Mouse (Mus musculus): ENCODE data around the gene Eif4g3.
"Not testable (repeated sequence)": the region's sequence is repeated elsewhere in the genome, so short reads cannot be mapped to it uniquely, and the experiment has no call there.

Gene Eif4g3

DNA sequence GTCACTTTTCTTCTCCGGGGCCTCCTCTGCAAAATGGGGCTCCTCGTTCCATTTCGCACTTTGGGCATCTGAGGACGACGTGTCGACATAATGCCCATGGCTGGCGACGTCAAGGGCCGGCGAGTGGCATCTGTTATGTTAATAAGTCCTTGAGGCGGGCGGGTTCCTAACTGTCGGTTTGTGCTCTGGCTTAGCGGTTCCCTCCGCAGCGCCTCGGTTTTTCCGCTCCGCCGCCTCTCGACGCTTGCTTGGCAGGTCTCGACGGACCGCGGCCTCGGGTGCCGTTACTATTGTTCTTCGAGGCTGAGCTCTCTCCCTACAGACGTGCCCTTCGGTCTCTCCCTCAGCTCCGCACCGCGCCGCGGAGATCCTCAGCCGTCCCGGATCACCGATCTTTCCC is at the start of gene Eif4g3:
Eif4g3 (plus strand) TSS at position 133 of the 400 bp plus-strand sequence.
- DNase-seq (ENCODE audit: low read depth, low spot score), result no peak

DNA sequence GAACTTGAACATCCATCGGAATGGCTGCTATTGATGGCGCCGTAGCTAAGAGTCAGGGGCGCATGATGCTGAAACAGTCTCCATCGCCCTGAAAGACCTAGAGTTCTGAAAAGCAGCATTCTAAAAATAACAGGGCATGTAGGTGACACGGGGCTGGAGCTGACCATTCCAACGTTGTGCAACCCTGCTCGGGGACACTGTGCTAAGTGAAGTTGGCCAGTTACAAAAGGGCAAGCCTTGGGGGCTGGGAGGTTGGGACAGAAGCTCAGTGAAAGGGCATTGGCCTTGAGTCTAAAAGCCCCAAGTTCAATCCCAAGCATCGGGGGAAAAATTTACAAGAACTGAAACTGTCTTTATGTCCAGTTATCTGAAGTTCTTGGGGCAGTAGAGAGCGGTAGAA is 49.3 kb upstream of the Eif4g3 start:
- no peak for DNase-seq (ENCODE audit: low read depth, low spot score)

DNA sequence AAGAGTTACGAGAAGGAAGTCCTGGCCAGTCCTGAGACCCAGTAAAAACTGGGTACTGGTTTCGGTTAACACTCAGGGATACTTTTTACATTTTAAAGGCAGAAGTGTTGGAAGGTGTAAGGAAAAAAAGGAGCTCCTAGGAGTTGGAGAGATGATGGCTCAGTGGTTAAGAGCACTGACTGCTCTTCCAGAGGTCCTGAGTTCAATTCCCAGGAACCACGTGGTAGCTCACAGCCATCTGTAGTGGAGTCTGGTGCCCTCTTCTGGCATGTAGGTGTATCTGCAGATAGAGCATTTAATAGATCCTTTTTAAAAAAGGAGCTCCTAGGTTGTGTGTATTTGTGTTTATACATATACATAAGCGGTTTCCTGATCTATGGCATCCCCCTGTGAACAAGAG is 47.4 kb upstream of the Eif4g3 start:
- no peak for DNase-seq (ENCODE audit: low read depth, low spot score)

DNA sequence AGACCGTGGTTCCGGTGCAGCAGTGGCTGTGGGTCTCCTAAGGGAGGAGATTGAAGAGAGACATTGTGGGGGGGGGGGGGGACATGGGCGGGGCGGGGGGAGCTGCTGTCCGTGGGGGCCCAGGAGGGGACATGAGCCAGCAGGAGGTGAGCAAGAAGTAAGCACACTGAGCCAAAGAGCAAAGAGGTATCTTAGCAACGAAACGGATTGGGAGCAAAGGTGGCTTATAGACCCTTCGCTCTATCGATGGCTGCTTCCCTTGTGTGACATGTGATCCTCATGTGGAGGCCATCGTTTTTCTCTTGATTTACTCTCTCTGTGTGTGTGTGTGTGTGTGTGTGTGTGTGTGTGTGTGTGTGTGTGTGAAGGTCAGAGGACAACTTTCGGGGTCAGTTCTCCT is 46.4 kb upstream of the Eif4g3 start:
- no peak for DNase-seq (ENCODE audit: low read depth, low spot score)

DNA sequence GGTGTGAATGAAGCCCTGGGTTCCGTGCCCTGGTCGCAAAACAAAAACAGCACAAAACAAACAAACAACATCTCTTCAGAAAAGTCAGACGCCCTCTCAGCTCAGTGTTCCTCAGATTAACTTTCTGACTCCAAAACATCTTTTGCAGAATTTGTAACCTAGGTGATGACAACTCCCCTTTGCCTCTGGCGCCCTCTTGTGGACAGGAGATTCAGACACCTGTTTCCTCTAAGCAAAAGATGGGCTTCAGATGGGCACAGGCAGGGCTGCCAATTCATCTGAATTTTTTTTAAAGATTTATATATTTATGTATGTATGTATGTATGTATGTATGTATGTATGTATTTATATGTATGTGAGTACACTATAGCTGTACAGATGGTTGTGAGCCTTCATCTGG is 40.0 kb upstream of the Eif4g3 start:
- no peak for DNase-seq (ENCODE audit: low read depth, low spot score)

DNA sequence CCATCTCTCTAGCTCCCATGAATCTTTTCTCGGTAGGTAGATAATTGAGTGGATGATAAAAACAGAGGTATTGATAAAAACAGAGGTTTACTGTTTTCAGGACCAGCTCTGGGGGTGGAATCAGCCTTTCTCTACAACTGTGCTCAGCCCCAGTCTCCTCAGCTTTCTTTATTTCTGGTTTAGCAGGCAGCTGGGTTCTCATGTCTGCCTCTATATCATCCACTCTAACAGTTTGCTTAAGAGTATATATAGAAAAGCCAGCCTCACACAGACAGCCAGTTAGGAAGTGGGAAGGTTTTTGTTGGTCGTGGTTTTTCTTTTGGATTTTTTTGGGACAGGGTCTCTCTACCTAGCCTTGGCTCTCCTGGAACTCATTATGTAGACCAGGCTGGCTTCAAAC is 38.6 kb upstream of the Eif4g3 start:
- no peak for DNase-seq (ENCODE audit: low read depth, low spot score)

DNA sequence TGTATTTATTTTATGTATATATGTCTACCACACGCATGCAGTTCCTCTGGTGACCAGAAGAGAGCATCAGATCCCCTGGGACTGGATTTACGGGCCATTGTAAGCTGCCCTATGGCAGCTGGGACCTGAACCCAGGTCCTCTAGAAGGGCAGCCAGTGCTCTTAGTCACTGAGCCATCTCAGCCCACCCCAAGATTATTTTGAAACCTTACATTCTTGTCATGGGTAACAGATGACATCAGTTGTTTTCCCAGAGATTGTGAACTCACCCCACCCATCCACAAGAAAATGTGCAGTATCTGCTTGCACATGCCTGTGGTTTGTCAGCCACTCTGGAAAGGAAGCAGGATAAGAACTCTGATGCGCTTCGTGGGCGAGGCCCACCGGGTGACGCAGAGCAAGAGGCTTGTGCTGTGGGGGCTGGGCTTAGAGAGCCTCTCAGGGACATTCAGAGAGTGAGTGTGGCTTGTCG is 37.9 kb upstream of the Eif4g3 start:
- DNase-seq (ENCODE audit: low read depth, low spot score), result no peak

DNA sequence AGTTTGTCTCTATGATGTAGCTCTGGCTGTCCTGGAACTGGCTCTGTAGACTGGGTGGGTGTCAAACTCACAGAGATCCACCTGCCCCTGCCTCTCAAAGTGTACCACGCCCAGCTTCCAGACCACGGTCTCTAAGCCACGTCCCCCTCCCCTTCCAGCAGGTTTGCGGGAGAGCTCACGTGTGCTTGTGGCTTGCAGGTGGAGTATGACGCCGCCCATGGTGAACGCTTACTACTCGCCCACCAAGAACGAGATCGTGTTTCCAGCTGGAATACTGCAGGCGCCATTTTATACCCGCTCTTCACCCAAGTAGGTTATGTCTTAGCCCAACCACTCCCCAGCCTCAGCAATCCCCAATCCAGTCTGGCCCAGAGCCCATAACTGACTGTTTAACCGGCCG is 36.6 kb upstream of the Eif4g3 start:
- no peak for DNase-seq (ENCODE audit: low read depth, low spot score)

DNA sequence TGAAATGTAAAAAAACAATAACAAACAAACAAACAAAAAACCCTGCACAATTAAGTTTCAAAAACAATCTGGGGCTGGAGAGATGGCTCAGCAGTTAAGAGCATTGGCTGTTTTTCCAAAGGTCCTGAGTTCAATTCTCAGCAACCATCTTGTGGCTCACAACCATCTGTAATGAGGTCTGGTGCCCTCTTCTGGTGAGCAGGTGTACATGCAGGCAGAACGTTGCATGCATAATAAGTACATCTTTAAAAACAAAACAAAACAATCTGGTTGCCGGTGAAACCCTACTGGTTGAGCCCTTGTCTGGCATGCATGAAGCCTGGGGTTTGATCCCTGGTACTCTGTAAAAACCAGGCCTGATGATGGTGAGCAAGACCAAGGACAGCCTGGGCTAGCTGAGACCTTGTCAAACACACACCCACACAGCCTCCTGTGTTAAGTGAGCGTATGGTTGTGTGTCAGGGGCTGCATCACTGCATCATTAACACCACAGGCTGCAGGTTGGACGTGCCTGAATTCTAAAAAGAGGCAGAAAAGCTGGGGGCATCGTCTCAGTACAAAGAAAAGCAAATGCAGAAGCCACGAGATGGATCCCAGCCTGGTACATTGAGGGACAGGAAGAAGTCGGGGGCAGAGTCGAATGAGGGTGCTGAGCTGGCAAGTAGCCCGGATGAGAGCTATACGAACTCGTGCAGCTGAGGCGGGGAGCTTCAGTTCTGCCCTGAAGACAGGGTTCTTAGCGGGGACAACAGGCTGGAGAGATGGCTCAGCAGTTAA is 32.7 kb upstream of the Eif4g3 start:
- DNase-seq (ENCODE audit: low read depth, low spot score), result peak; percentile 68

DNA sequence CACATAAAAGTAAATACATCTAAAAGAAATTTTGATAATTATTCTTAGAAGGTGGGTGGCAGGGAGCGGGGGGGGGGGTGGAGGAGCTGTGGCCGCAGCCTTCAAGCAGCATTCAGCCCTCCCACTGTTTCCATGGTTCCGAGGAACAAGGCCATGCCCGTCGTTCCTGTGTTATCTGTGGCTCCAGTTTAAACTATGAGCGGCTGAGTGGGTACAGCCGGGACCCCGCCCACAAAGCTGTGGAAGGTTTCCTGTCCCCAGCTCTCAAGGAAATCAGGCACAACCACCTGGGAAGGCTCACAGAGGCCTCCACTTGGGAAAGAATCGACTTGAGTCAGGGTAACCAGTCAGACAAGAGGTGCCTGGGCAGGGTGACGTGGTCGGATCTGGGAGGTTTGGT is 32.1 kb upstream of the Eif4g3 start:
- DNase-seq (ENCODE audit: low read depth, low spot score), result no peak

DNA sequence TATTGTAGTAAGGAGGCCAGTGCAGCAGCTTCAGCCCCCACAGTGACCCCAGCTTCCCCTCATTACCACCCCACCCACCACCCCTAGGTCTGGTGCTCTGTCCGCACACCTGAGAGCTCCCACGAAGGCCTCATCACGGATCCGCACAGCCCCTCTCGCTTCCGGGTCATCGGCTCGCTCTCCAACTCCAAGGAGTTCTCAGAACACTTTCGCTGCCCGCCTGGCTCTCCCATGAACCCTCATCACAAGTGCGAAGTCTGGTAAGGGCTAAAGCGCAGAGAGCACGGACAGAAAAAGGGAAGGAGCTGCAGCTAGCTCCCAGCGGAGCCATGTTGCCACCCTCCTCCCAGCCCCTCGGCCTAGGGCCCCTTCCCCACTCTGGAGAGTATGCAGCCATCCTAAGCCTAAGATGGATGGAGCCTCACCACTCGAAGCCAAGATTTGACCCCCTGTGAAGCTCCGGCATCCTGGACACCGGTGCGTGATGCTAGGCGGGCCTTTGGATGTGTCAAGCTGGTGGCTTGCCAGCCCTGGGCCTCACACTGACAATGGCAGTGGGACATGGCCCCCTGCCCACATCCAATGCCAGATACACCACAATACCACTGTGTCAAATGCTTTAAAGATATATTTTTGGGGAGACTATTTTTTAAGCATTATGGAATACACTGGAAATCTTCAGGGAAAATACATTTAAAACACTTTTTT is 30.0 kb upstream of the Eif4g3 start:
- no peak for DNase-seq (ENCODE audit: low read depth, low spot score)

DNA sequence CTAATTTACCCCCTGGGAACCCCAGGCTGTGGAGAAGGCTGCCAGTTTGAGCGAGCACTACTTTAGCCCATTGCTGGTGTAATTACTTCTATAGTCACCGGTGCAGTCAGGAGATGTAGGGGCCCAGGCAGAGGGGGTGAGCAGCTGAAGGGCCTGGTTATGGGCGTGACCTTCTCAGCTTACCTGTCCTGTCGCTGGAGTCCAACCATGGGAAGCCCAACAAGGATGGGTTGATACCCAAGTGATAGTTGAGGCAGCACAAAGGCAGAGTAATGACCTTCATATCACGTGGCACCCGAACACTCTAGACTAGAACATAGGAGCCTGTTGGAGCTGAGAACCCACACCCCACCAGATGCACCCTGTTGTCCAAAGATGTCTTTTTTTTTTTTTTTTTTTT is 29.4 kb upstream of the Eif4g3 start:
- no peak for DNase-seq (ENCODE audit: low read depth, low spot score)

DNA sequence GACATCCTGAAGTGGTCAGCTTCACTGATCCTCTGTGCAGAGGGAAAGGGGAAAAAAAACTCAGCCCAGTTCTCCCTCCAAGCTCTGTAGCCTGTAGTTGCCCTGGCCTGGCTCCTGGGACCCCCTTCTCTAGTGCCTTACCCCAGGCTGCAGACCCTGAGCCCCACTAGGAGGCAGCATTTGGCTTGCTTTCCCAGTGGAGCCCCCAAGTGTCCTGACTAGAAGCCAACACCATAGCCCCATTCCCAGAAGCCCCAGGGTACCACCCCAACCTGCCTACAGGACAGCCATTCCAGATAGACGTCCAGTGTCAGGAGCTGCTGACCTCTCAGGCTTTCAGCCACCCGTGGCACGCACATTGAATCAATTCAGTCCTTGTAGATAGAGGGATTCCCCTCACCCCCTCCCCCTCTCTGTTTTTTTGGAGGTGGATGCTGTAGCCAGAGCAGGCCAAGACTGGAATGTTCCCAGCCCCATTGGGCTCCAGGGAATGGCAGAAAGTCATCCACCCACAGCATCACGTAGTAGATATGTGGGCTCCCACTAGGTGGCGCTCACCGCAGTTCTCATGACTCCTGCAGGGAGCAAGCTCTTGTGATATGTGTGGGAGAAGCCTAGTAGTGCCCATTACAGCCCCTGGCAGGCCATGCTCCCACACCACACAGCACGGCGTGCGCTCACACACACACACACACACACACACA is 28.8 kb upstream of the Eif4g3 start:
- peak; percentile 73 for DNase-seq (ENCODE audit: low read depth, low spot score)

DNA sequence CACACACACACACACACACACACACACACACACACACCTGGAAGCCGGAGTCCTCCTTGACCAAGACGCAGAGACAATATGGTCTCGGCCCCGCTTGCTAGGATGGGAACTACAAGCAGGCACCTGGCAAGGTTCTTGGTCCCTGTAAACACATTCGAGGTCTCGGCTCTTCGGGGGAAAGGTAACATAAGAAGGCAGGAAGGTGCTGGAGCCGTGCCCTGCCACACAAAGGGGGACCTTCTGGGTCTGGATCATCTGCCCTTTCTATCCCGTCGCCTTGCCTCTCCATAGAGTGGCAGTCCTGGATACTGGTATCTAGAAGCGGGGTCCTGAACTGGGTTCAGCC is 28.3 kb upstream of the Eif4g3 start:
- no peak for DNase-seq (ENCODE audit: low read depth, low spot score)

DNA sequence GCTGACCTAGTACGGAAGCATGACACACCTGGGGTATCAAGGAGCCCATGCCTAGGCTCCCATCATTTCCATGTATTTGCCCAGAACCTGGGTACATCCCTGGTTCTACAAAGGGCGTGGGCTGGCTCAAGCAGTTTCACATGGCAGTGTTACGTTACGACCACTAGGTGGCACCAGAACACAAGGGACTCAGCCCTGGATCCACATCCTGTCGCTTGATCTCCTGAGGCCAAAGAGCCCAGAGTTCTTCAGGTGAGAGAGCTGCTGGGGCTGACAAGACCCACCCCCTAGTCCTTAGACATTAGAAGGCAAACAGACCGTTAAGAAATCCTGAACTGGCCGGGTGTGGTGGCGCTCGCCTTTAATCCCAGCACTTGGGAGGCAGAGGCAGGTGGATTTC is 24.6 kb upstream of the Eif4g3 start:
- DNase-seq (ENCODE audit: low read depth, low spot score), result peak; percentile 57

DNA sequence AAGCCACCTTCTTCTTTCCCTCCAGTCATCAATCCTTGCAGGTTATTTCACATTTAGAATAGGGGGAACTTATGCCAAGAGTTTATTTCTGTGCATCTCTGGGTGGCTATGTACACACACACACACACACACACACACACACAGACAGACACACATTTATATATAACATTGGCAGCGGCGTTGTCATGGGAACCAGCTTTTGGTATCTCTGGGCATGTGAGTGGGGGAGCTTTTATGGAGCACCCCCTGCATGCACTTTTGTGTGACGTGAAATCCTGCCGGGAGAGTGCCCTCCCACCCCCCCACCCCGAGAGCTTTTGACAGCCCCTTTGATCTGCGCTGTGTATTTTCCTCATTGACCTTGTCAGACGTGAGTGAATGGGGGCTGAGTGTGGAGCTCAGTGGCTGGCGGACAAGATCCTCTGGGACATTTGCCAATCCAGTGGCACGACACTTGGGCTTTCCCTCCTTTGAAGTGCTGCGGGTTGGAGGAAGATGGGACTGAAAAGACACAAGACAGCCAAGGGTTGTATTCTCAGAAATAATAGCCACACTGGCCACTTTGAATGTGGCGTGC is 22.1 kb upstream of the Eif4g3 start:
- DNase-seq (ENCODE audit: low read depth, low spot score), result not testable (repeated sequence)

DNA sequence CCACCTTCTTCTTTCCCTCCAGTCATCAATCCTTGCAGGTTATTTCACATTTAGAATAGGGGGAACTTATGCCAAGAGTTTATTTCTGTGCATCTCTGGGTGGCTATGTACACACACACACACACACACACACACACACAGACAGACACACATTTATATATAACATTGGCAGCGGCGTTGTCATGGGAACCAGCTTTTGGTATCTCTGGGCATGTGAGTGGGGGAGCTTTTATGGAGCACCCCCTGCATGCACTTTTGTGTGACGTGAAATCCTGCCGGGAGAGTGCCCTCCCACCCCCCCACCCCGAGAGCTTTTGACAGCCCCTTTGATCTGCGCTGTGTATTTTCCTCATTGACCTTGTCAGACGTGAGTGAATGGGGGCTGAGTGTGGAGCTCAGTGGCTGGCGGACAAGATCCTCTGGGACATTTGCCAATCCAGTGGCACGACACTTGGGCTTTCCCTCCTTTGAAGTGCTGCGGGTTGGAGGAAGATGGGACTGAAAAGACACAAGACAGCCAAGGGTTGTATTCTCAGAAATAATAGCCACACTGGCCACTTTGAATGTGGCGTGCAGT is 17.9 kb upstream of the Eif4g3 start:
- not testable (repeated sequence) for DNase-seq (ENCODE audit: low read depth, low spot score)

DNA sequence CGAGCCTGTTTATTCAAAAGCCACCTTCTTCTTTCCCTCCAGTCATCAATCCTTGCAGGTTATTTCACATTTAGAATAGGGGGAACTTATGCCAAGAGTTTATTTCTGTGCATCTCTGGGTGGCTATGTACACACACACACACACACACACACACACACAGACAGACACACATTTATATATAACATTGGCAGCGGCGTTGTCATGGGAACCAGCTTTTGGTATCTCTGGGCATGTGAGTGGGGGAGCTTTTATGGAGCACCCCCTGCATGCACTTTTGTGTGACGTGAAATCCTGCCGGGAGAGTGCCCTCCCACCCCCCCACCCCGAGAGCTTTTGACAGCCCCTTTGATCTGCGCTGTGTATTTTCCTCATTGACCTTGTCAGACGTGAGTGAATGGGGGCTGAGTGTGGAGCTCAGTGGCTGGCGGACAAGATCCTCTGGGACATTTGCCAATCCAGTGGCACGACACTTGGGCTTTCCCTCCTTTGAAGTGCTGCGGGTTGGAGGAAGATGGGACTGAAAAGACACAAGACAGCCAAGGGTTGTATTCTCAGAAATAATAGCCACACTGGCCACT is 13.7 kb upstream of the Eif4g3 start:
- not testable (repeated sequence) for DNase-seq (ENCODE audit: low read depth, low spot score)

DNA sequence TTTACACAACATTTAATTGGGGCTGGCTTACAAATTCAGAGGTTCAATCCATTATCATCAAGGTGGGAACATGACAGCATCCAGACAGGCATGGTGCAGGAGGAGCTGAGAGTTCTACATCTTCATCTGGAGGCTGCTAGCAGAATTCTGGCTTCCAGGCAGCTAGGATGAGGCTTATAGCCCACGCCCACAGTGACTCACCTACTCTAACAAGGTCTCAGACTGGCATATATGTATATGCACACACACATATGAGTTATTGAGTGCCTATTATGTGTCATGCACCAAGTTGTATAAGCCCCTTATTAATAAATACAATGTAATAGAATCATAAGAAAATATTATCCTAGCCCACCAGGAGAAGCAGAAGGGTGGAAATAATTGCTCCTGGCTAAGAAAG is 10.0 kb upstream of the Eif4g3 start:
- no peak for DNase-seq (ENCODE audit: low read depth, low spot score)

DNA sequence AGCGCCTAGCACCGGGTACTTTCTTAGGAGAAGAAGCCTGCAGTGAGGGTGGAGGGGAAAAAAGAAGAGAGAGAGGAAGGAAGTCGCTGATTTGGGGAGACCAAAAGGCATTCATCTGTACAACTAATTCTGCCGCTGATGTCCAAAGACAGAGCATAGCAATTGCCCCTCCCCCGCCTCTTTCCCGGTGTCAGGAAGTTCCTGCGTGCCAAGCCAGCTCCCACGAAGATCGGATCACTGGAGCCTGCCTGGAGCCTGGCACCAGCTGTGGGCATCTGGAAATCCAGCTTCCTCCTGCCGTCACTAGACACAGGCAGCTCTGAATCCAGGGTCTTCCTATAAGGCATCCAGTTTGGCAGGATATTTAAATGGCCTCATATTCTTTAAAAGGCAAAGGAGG is 8.6 kb upstream of the Eif4g3 start:
- no peak for DNase-seq (ENCODE audit: low read depth, low spot score)

DNA sequence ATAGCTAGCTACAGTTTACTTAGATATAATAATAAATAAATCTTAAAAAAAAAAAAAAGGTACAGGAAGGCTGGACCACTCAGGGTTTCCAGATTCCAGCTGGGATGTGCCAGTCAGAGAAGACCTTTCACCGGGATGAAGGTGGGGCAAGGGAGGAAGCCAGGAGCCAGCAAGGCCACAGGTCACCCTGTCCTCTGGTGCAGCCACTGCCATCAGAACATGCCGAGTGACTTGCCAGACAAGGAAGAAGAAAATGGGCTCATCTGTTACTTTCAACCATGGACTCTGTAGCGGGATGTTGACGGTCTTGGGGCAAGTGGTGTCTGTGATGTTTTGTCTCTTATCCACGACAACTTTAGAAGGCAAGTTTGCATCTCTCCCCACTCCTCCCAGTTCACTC is 8.1 kb upstream of the Eif4g3 start:
- DNase-seq (ENCODE audit: low read depth, low spot score), result no peak

DNA sequence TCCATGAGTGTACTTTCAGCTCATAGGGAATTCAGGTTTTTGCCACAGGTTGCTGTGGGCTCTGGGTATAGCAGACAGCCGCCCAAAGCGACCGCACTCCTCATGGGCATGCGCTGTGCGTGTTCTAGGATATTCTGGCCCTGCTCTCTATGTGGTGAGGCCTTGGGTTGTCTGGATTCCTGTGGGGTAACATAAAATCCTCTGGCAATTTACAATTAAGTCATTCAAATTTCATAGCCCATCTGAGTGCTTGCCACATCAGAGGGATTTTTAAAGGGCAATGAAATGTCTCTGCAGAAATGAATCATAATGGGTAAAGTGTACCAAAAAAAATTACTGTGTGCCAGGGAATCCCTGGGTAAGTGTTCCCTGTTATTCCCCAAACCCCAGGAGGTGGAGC is 3.4 kb upstream of the Eif4g3 start:
- no peak for DNase-seq (ENCODE audit: low read depth, low spot score)
